Mouse (Mus musculus) CH12.LX (cell line): ENCODE measurements around the gene Pwwp2b.
A peak's percentile ranks its signal among the peaks of the same experiment; 100 is the strongest.

Experiments used
- CTCF ChIP-seq, 2 experiments: IDR thresholded peaks in 1 of 2; conservative IDR thresholded peaks in 1 of 2; 2 replicates each; pipeline ENCODE4 v1.5.1; 2011 to 2012; ENCODE audit warnings: low read depth in 2 of 2, low read length in 2 of 2, improper control_type of control experiment in 1 of 2, inconsistent platforms in 1 of 2, mild to moderate bottlenecking in 1 of 2, moderate library complexity in 1 of 2
- E2F4 ChIP-seq: IDR thresholded peaks from 2 replicates; pipeline ENCODE4 v1.6.1; 2011; ENCODE audit warnings: low read depth, low read length, improper control_type of control experiment; ENCODE audit not compliant: insufficient replicate concordance
- EP300 ChIP-seq: IDR thresholded peaks from 2 replicates; pipeline ENCODE4 v1.6.1; 2011; ENCODE audit warnings: low read length, improper control_type of control experiment
- HCFC1 ChIP-seq: IDR thresholded peaks from 2 replicates; pipeline ENCODE4 v1.6.1; 2012; ENCODE audit warnings: low read depth, mild to moderate bottlenecking, inconsistent platforms, low read length, improper control_type of control experiment
- KAT2A ChIP-seq: IDR thresholded peaks from 2 replicates; pipeline ENCODE4 v1.6.1; 2012; ENCODE audit warnings: low read length, improper control_type of control experiment, inconsistent platforms; ENCODE audit not compliant: insufficient replicate concordance
- MAFK ChIP-seq: IDR thresholded peaks from 2 replicates; pipeline ENCODE4 v1.6.1; 2011; ENCODE audit warnings: low read length, improper control_type of control experiment; ENCODE audit not compliant: insufficient replicate concordance
- MAX ChIP-seq: IDR thresholded peaks from 2 replicates; pipeline ENCODE4 v1.6.1; 2011; ENCODE audit warnings: low read length, improper control_type of control experiment
- POLR2A ChIP-seq: IDR thresholded peaks from 2 replicates; pipeline ENCODE4 v1.6.1; 2011; ENCODE audit warnings: low read depth, mild to moderate bottlenecking, improper control_type of control experiment, low read length
- RCOR1 ChIP-seq: conservative IDR thresholded peaks from 2 replicates; pipeline ENCODE4 v1.6.1; 2012; ENCODE audit warnings: low read depth, mild to moderate bottlenecking, inconsistent platforms, low read length, improper control_type of control experiment
- UBTF ChIP-seq: IDR thresholded peaks from 2 replicates; pipeline ENCODE4 v1.6.1; 2012; ENCODE audit warnings: low read depth, mild to moderate bottlenecking, inconsistent platforms, low read length, improper control_type of control experiment, moderate library complexity
- USF2 ChIP-seq: conservative IDR thresholded peaks from 2 replicates; pipeline ENCODE4 v1.6.1; 2011; ENCODE audit warnings: low read depth, low read length, improper control_type of control experiment
- ZC3H11A ChIP-seq: IDR thresholded peaks from 2 replicates; pipeline ENCODE4 v1.6.1; 2012; ENCODE audit warnings: low read depth, mild to moderate bottlenecking, inconsistent platforms, low read length, improper control_type of control experiment

- TF ChIP-seq KAT2A (no peak), POLR2A (no peak), EP300 (no peak), CTCF (conservative IDR thresholded peaks at IDR 0.05 in 1 of 2, IDR thresholded peaks at IDR 0.05 in 1 of 2; ENCODE audit: low read depth in 2 of 2, low read length in 2 of 2) (no peak), ZC3H11A (no peak), MAX (no peak), UBTF (no peak), USF2 (no peak), RCOR1 (no peak), HCFC1 (no peak), E2F4 (no peak), MAFK (peak; percentile 83)
These were observed 17.4 kb downstream of the Pwwp2b start for GRCm38 (mm10) chr7:139265634-139266033.
